Mouse (Mus musculus) heart, embryonic 16.5 days (tissue): ENCODE measurements around the gene Cfap99. TPM values are rescaled to one million over a fixed set of nuclear protein-coding genes. Genes with fewer than 3 reads are reported as not detected.

ENCODE experiments used
- ATAC-seq: fragments of 200-750 bp; cut with Nextera tagmentation; replicated peaks from 2 replicates; pipeline ENCODE4 v1.8.0; 2017; ENCODE audit warnings: moderate number of reproducible peaks; ENCODE audit not compliant: insufficient read depth, low FRiP score; ENCODE audit errors: extremely low read depth
- H3K27ac ChIP-seq: fragments of 300-500 bp; sonication (generic); 2 replicates; pipeline ENCODE4 v1.5.1; 2014; ENCODE audit warnings: mild to moderate bottlenecking, low read length, control low read depth, moderate library complexity
- H3K27me3 ChIP-seq: fragments of 300-500 bp; sonication (generic); 2 replicates; pipeline ENCODE4 v1.6.1; 2014; ENCODE audit warnings: low read length, mixed read lengths; ENCODE audit not compliant: control insufficient read depth, insufficient read depth
- H3K36me3 ChIP-seq: fragments of 300-500 bp; sonication (generic); 2 replicates; pipeline ENCODE4 v1.6.1; 2014; ENCODE audit not compliant: control insufficient read depth, insufficient read depth
- H3K4me1 ChIP-seq: fragments of 300-500 bp; sonication (generic); 2 replicates; pipeline ENCODE4 v1.6.1; 2014; ENCODE audit warnings: low read length, mixed read lengths; ENCODE audit not compliant: control insufficient read depth, insufficient read depth
- H3K4me2 ChIP-seq: fragments of 300-500 bp; sonication (generic); 2 replicates; pipeline ENCODE4 v1.6.1; 2014; ENCODE audit warnings: low read depth, mild to moderate bottlenecking, control low read depth, low read length
- H3K4me3 ChIP-seq: fragments of 300-500 bp; sonication (generic); 2 replicates; pipeline ENCODE4 v1.5.1; 2014; ENCODE audit warnings: mild to moderate bottlenecking, control low read depth, low read length
- H3K9ac ChIP-seq: fragments of 300-500 bp; sonication (generic); 2 replicates; pipeline ENCODE4 v1.6.1; 2014; ENCODE audit warnings: low read length, control low read depth
- H3K9me3 ChIP-seq: fragments of 300-500 bp; sonication (generic); replicated peaks from 2 replicates; pipeline ENCODE4 v1.6.1; 2016; ENCODE audit warnings: low read length; ENCODE audit not compliant: control insufficient read depth
- WGBS: fragments of 180-500 bp; shearing (Covaris S2); extraction: QIAGEN DNeasy Blood & Tissue Kit; methylation state at CpG from one replicate; pipeline ENCODE4 v1.1.7; 2014; 5-methylcytosine and 5-hydroxymethylcytosine counted together
- polyA plus RNA-seq: library from polyadenylated mRNA; unstranded; fragments of >200 nt; fragmentation: Nextera tagmentation; extraction: Ambion mirVana; gene quantifications from 2 replicates; pipeline ENCODE4 v1.2.1, GENCODE M21; 2015

Gene Cfap99
- polyA plus RNA-seq = 0.08 TPM in 1 of 2 replicates, not detected in the other

DNA sequence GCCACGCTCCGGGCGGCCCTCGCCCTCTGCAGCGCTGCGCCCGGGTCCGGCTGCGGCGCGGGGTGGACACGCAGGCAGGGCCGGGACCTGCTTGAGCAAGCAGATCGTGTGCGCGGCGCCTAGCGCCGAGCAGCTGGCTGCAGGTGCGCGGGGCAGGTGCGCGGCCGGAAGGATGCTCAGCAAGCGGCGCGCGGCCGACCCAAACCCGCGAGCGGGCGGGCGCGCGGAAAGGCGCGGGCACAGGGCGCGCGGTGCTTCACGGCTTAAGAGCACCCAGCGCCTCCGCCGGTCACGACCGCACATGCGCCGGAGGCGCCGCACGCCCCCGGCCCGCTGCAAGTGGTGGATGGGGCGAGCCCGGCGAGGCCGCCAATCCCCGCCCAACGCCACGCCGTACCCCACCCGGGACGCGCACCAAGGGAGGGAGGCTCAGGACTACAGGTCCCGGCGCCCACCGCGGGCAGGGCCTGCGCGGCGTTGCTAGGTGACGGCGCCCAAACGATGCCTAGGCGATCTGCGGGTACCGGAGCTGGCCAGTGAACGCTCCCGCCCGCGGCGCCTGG is at the start of gene Cfap99, which contains the start of gene Zfyve28:
Gene Cfap99, plus strand, starts transcription at position 447 of the 563 bp plus-strand sequence.
Gene Zfyve28, minus strand, starts transcription at position 296 of the 563 bp plus-strand sequence.
- Histone ChIP-seq H3K36me3 (no peaks in the 10 kb centered on the region), H3K27ac (no peak within 1 kb of the TSS), H3K27me3 (peaks cover 48% of the 10 kb centered on the region), H3K4me1 (peaks cover 10% of the 10 kb centered on the region), H3K4me3 (peak within 1 kb of the TSS; percentile 64), H3K9ac (peak within 1 kb of the TSS; percentile 28; the same call in 1 of the 2 replicates), H3K4me2 (peak within 1 kb of the TSS; percentile 78), H3K9me3 (no peaks in the 10 kb centered on the region)
- under 1% methylated on average over 81 of the region's 83 CpGs for WGBS
- ATAC-seq = peak; percentile 90

DNA sequence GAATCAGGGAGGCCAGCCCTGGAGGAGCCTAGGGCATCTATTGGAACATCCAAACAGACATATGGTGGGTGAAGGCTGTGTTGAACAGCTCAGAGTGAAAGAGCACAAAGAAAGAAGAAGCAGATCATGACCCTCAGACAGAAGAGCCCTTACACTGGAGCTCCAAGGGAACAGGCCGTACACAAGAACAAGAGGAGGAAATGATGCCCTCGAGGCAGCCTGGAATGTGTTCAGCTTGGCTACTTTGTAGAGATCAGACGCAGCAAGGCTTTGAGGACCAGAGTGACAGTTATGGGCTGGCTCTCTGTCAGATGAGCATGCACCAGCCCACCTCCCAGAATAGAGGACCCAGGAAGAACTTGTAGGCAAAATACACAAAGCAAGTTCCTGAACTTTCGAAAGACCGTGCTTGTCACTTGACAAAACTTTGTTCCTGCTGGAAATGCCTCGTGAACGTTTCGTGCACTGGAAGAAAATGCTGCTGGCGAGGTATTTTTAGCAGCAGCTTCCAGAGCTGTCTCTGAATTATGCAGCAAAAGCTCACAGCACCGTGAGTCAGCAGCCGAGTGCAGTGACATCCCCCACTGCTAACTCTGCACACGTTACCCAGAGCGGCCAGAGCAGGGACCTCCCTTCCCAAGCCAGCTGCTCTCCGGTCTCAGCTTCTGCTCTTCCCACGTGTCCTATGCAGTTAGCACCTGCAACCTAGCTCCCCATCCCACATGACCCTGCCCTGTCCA is 46.0 kb upstream of the Cfap99 start:
- peak; percentile 90 for ATAC-seq
- Histone ChIP-seq H3K4me2 (peak overlapping the region; percentile 57), H3K9me3 (no peaks in the 10 kb centered on the region), H3K27me3 (no peaks in the 10 kb centered on the region), H3K4me1 (peaks cover 17% of the 10 kb centered on the region), H3K27ac (peak overlapping the region; percentile 61), H3K36me3 (no peaks in the 10 kb centered on the region), H3K4me3 (0 out of 2 replicates have a peak overlapping the region, but pooled peaks have one; percentile 12), H3K9ac (peak overlapping the region; percentile 39)
- WGBS = 6% methylated on average over 15 of the region's 15 CpGs

DNA sequence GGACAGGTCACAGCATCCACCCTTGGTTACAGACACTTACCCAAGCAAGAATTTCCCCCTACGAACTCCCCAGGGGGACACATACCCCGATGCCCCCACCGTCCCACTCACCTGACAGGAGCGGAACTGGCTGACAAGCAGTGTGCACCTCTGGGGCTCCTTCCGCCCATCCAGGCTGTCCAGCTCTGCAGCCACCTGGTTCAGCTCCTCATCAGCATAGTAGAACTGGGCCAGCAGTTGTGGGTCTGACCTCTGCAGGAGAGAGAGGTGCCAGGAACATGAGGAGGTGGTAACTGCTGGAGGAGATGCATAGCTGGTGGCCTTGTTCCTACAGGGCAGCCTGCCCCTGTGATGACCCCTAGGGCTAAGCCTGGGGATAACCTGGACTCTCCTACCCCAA is 45.3 kb upstream of the Cfap99 start:
- no peak overlapping the region for H3K4me3 ChIP-seq
- 0 out of 2 replicates have a peak, but pooled peaks have one; percentile 31 for ATAC-seq
- H3K36me3 ChIP-seq = no peaks in the 10 kb centered on the region
- 77% methylated on average over 5 of the region's 5 CpGs for WGBS
- H3K27me3 ChIP-seq = no peaks in the 10 kb centered on the region
- peaks cover 17% of the 10 kb centered on the region for H3K4me1 ChIP-seq
- H3K4me2 ChIP-seq = peak overlapping the region; percentile 57
- H3K9ac ChIP-seq = no peak overlapping the region
- H3K27ac ChIP-seq = peak overlapping the region; percentile 16; the same call in 1 of the 2 replicates
- no peaks in the 10 kb centered on the region for H3K9me3 ChIP-seq

DNA sequence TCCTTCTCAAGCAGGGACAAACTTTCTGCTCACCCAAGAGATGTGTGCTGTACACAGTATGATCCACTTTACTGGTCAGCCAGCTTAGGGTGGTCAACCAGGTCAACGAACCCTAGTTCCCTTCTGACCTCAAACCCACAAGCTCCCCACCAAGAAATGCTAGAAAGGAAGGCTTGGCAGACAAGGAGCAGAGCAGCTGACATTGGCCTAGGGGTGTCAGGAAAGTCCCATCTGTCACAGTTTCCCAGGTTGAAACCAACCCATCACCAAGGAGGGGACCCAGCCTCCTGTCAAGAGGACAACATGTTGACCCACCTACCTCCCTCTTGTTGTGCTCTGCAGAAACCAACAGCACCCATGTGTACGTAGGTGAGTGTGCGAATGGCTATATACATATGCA is 42.0 kb upstream of the Cfap99 start:
- Histone ChIP-seq H3K4me2 (no peak overlapping the region), H3K36me3 (no peaks in the 10 kb centered on the region), H3K4me1 (peaks cover 18% of the 10 kb centered on the region), H3K9me3 (no peaks in the 10 kb centered on the region), H3K9ac (no peak overlapping the region), H3K27ac (no peak overlapping the region), H3K27me3 (no peaks in the 10 kb centered on the region), H3K4me3 (no peak overlapping the region)
- WGBS = 95% methylated on average over 3 of the region's 3 CpGs
- no peak for ATAC-seq

DNA sequence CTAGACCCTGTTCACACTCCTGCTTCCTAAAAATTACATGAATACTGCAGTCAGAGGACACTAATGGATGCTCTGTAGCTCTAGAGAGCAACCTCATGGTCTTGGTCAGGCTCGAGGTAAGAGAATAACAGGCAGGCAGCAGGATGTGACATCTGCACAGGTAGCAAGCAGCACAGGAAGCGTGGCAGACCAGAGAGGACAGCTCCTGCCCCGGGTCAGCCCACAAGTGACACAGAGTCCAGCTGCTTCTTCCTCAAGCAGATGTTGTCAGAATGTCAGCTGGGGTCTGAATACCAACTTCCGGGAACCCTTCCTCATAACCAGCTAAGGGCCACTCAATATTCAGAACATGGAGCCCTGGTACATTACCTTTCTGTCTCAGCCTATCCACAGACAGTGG is 39.3 kb upstream of the Cfap99 start:
- H3K9ac ChIP-seq = no peak overlapping the region
- no peaks in the 10 kb centered on the region for H3K9me3 ChIP-seq
- WGBS = 63% methylated on average over 4 of the region's 4 CpGs
- peaks cover 16% of the 10 kb centered on the region for H3K4me1 ChIP-seq
- no peak overlapping the region for H3K4me2 ChIP-seq
- H3K4me3 ChIP-seq = no peak overlapping the region
- ATAC-seq = no peak
- no peaks in the 10 kb centered on the region for H3K36me3 ChIP-seq
- no peak overlapping the region; the same call in 1 of the 2 replicates for H3K27ac ChIP-seq
- no peaks in the 10 kb centered on the region for H3K27me3 ChIP-seq

DNA sequence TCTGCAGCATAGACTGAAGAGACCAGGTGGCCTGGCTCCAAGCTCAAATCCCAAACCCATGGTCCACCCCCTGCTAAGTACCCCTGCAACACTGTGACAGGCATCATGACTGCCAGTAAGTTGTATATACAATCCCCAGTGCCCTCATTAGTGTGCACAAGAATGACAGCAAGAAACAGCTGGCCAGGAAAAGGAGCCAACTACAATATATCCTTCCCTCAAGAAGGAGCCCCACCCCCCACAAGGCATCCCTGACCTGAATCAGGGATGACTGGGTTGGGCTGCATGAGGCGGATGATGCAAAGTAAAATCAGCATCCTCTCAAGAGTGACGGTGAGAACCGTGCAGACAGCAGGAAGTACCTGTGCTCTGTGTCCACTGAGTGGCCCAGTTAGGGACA is 38.3 kb upstream of the Cfap99 start:
- WGBS = 58% methylated on average over 3 of the region's 3 CpGs
- no peaks in the 10 kb centered on the region for H3K27me3 ChIP-seq
- no peak overlapping the region for H3K27ac ChIP-seq
- no peaks in the 10 kb centered on the region for H3K36me3 ChIP-seq
- H3K4me3 ChIP-seq = no peak overlapping the region
- no peak overlapping the region for H3K4me2 ChIP-seq
- peaks cover 16% of the 10 kb centered on the region for H3K4me1 ChIP-seq
- H3K9ac ChIP-seq = no peak overlapping the region
- no peaks in the 10 kb centered on the region for H3K9me3 ChIP-seq
- no peak for ATAC-seq

DNA sequence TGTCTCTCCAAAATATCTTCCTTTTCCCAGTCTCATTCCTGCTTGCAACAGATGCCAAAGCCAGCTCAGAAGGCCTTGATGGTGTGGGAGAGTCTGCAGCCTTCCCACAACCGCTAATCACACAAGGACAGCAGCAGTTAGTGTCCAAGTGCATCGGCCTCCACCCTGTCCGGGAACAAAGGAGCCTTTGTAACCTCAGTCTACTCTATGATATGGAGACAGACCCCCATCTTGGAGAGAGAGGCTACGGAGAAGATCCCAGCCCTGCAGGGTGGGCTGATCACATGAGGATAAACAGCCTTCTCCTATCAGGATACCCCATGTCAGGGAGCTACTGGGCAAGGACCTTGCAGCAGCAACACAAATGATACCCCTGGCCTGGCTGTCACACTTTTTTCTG is 36.6 kb upstream of the Cfap99 start:
- no peak overlapping the region for H3K4me3 ChIP-seq
- 53% methylated on average over 4 of the region's 4 CpGs for WGBS

DNA sequence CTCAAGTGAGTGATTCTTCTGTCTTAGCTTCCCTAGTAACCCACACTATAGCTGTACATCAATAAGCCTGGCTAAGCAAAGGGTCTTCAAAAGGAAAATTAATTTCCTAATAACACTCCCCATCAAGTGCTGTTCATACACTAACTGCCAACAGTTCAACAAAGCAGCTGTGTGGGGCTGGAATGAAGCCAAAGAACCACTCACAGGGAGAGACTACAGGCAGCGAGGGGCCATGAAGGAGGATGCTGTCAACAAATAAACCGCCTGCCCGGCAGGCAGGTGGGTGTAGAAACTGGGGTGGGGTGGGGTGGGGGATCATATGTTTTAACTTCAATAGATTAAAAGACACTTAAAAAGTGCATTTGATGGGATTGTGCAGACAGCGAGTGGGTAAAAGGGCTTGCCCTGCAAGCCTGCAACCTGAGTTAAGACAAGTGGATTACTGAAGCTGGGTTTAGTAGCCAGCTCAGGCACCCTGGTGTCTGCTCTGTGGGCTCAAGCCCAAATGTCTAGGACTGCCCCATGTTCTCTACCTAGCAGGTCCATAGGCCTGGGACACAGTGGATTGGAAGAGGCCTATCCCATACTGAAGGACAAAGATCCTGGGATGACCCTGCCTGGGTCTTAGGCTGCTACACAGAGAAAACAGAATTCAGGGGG is 36.0 kb upstream of the Cfap99 start:
- ATAC-seq = no peak
- Histone ChIP-seq H3K27me3 (no peaks in the 10 kb centered on the region), H3K4me2 (no peak overlapping the region), H3K9me3 (no peaks in the 10 kb centered on the region), H3K4me1 (peaks cover 16% of the 10 kb centered on the region), H3K27ac (peak overlapping the region; percentile 52; the same call in 1 of the 2 replicates), H3K4me3 (no peak overlapping the region), H3K9ac (no peak overlapping the region), H3K36me3 (no peaks in the 10 kb centered on the region)
- WGBS = 11% methylated on average over 4 of the region's 4 CpGs

More for the DNA sequence above, 36.6 kb upstream of the Cfap99 start:
- H3K36me3 ChIP-seq = no peaks in the 10 kb centered on the region
- peak overlapping the region; percentile 52; the same call in 1 of the 2 replicates for H3K27ac ChIP-seq
- no peak overlapping the region for H3K9ac ChIP-seq
- H3K4me1 ChIP-seq = peaks cover 16% of the 10 kb centered on the region
- no peak overlapping the region for H3K4me2 ChIP-seq
- no peaks in the 10 kb centered on the region for H3K27me3 ChIP-seq
- no peaks in the 10 kb centered on the region for H3K9me3 ChIP-seq
- ATAC-seq = no peak
